Mouse (Mus musculus): Measurements from ENCODE around the gene Dgkg. TPM values are rescaled to one million over a fixed set of nuclear protein-coding genes. Genes with fewer than 3 reads are reported as not detected.

Gene Dgkg
- 17.9 and 23.6 TPM in 2 replicates for total RNA-seq (2017)

GRCm38 (mm10) chr16:22656533-22657444, at the start of gene Dgkg:
TSS of gene Dgkg (minus strand) at chr16:22657221.
- ATAC-seq (replicated peaks in 1 of 2; ENCODE audit: insufficient read depth in 1 of 2, low FRiP score in 2 of 2, low TSS enrichment in 1 of 2, low read depth in 1 of 2, poor library complexity in 2 of 2, severe bottlenecking in 2 of 2) = peak; percentile 48 to 71

GRCm38 (mm10) chr16:22704946-22705345, 47.9 kb upstream of the Dgkg start:
- no peak for ATAC-seq (replicated peaks in 1 of 2; ENCODE audit: insufficient read depth in 1 of 2, low FRiP score in 2 of 2, low TSS enrichment in 1 of 2, low read depth in 1 of 2, poor library complexity in 2 of 2, severe bottlenecking in 2 of 2)

GRCm38 (mm10) chr16:22704136-22704535, 47.1 kb upstream of the Dgkg start:
- ATAC-seq (replicated peaks in 1 of 2; ENCODE audit: insufficient read depth in 1 of 2, low FRiP score in 2 of 2, low TSS enrichment in 1 of 2, low read depth in 1 of 2, poor library complexity in 2 of 2, severe bottlenecking in 2 of 2) = no peak

- no peak for ATAC-seq (replicated peaks in 1 of 2; ENCODE audit: insufficient read depth in 1 of 2, low FRiP score in 2 of 2, low TSS enrichment in 1 of 2, low read depth in 1 of 2, poor library complexity in 2 of 2, severe bottlenecking in 2 of 2)
Measured at GRCm38 (mm10) chr16:22698846-22699760, 42.1 kb upstream of the Dgkg start.

- no peak for ATAC-seq (replicated peaks in 1 of 2; ENCODE audit: insufficient read depth in 1 of 2, low FRiP score in 2 of 2, low TSS enrichment in 1 of 2, low read depth in 1 of 2, poor library complexity in 2 of 2, severe bottlenecking in 2 of 2)
Measured at GRCm38 (mm10) chr16:22698101-22698500, 41.1 kb upstream of the Dgkg start.

- no peak for ATAC-seq (replicated peaks in 1 of 2; ENCODE audit: insufficient read depth in 1 of 2, low FRiP score in 2 of 2, low TSS enrichment in 1 of 2, low read depth in 1 of 2, poor library complexity in 2 of 2, severe bottlenecking in 2 of 2)
Measured at GRCm38 (mm10) chr16:22689622-22690021, 32.6 kb upstream of the Dgkg start.

GRCm38 (mm10) chr16:22687711-22688230, 30.8 kb upstream of the Dgkg start:
- no peak for ATAC-seq (replicated peaks in 1 of 2; ENCODE audit: insufficient read depth in 1 of 2, low FRiP score in 2 of 2, low TSS enrichment in 1 of 2, low read depth in 1 of 2, poor library complexity in 2 of 2, severe bottlenecking in 2 of 2)

- no peak for ATAC-seq (replicated peaks in 1 of 2; ENCODE audit: insufficient read depth in 1 of 2, low FRiP score in 2 of 2, low TSS enrichment in 1 of 2, low read depth in 1 of 2, poor library complexity in 2 of 2, severe bottlenecking in 2 of 2)
Measured at GRCm38 (mm10) chr16:22683605-22684004, 26.6 kb upstream of the Dgkg start.

- ATAC-seq (replicated peaks in 1 of 2; ENCODE audit: insufficient read depth in 1 of 2, low FRiP score in 2 of 2, low TSS enrichment in 1 of 2, low read depth in 1 of 2, poor library complexity in 2 of 2, severe bottlenecking in 2 of 2) = no peak
Measured at GRCm38 (mm10) chr16:22682727-22683126, 25.7 kb upstream of the Dgkg start.

- ATAC-seq (replicated peaks in 1 of 2; ENCODE audit: insufficient read depth in 1 of 2, low FRiP score in 2 of 2, low TSS enrichment in 1 of 2, low read depth in 1 of 2, poor library complexity in 2 of 2, severe bottlenecking in 2 of 2) = no peak
Measured at GRCm38 (mm10) chr16:22679641-22680040, 22.6 kb upstream of the Dgkg start.

GRCm38 (mm10) chr16:22674636-22675035, 17.6 kb upstream of the Dgkg start:
- no peak for ATAC-seq (replicated peaks in 1 of 2; ENCODE audit: insufficient read depth in 1 of 2, low FRiP score in 2 of 2, low TSS enrichment in 1 of 2, low read depth in 1 of 2, poor library complexity in 2 of 2, severe bottlenecking in 2 of 2)

GRCm38 (mm10) chr16:22674164-22674563, 17.1 kb upstream of the Dgkg start:
- peak; percentile 71 to 78 for ATAC-seq (replicated peaks in 1 of 2; ENCODE audit: insufficient read depth in 1 of 2, low FRiP score in 2 of 2, low TSS enrichment in 1 of 2, low read depth in 1 of 2, poor library complexity in 2 of 2, severe bottlenecking in 2 of 2)

- ATAC-seq (replicated peaks in 1 of 2; ENCODE audit: insufficient read depth in 1 of 2, low FRiP score in 2 of 2, low TSS enrichment in 1 of 2, low read depth in 1 of 2, poor library complexity in 2 of 2, severe bottlenecking in 2 of 2) = peak in 1 of 2 experiments; percentile 44; a peak in 1 of 4 replicates
Measured at GRCm38 (mm10) chr16:22664033-22664432, 7.0 kb upstream of the Dgkg start.

- ATAC-seq (replicated peaks in 1 of 2; ENCODE audit: insufficient read depth in 1 of 2, low FRiP score in 2 of 2, low TSS enrichment in 1 of 2, low read depth in 1 of 2, poor library complexity in 2 of 2, severe bottlenecking in 2 of 2) = no peak
Measured at GRCm38 (mm10) chr16:22663136-22663535, 6.1 kb upstream of the Dgkg start.

GRCm38 (mm10) chr16:22661076-22661475, 4.1 kb upstream of the Dgkg start:
- ATAC-seq (replicated peaks in 1 of 2; ENCODE audit: insufficient read depth in 1 of 2, low FRiP score in 2 of 2, low TSS enrichment in 1 of 2, low read depth in 1 of 2, poor library complexity in 2 of 2, severe bottlenecking in 2 of 2) = no peak

GRCm38 (mm10) chr16:22657874-22658789, 1.1 kb upstream of the Dgkg start:
- ATAC-seq (replicated peaks in 1 of 2; ENCODE audit: insufficient read depth in 1 of 2, low FRiP score in 2 of 2, low TSS enrichment in 1 of 2, low read depth in 1 of 2, poor library complexity in 2 of 2, severe bottlenecking in 2 of 2) = no peak

GRCm38 (mm10) chr16:22655812-22656211, 1.2 kb downstream of the Dgkg start:
- no peak for ATAC-seq (replicated peaks in 1 of 2; ENCODE audit: insufficient read depth in 1 of 2, low FRiP score in 2 of 2, low TSS enrichment in 1 of 2, low read depth in 1 of 2, poor library complexity in 2 of 2, severe bottlenecking in 2 of 2)

Data from hematopoietic stem cell, adult 5-6 weeks (primary cell).